Mouse (Mus musculus) kidney, postnatal 4 days (tissue): ENCODE data around the gene Cdca7l.
"Not testable (repeated sequence)": the region's sequence is repeated elsewhere in the genome, so short reads cannot be mapped to it uniquely, and the experiment has no call there.

Source experiments
- DNase-seq, 2 experiments: peaks; one replicate each; pipeline ENCODE4 v3.0.0; 2021; ENCODE audit warnings: mixed read lengths in 2 of 2

Cdca7l gene

DNA sequence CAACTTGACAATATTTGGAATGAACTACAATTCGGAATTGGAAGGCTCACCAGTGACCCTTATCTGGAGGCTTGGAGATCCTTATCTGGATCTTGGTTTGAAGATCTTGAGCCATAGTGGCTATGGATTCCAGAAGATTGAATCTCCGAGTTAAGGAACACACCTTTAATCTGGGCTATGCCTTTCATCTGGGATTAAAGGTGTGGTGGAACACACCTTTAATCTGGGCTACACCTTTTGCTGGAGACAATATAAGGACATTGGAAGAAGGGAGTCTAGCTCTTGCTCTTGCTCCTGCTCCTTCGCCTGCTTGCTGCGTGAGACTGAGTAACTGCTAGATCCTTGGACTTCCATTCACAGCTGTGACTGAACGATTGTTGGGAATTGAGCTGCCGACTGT lies at the start of gene Cdca7l:
Cdca7l (plus strand) TSS at position 301 of the 400 bp plus-strand sequence.
- not testable (repeated sequence) for DNase-seq

DNA sequence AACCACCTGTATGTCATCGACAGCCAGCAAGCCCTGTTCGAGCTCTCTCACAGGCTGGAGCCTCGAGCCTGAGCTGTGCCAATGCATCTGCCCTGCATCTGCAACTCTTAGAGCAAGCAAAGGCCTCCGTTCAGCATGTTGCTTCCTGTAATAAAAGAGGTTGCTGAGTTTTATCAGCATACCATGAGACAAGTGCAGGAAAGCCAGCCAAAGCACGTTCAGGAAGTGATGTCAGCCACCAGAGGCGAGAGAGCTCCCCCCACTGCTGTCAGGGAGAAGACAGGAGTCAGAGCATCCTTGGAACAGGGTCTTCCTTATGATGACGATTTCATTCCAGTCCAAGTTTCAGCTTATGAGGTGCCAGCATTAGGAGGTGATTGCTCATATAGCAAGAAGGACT lies 48.1 kb upstream of the Cdca7l start:
- DNase-seq: peak; percentile 20 to 31

DNA sequence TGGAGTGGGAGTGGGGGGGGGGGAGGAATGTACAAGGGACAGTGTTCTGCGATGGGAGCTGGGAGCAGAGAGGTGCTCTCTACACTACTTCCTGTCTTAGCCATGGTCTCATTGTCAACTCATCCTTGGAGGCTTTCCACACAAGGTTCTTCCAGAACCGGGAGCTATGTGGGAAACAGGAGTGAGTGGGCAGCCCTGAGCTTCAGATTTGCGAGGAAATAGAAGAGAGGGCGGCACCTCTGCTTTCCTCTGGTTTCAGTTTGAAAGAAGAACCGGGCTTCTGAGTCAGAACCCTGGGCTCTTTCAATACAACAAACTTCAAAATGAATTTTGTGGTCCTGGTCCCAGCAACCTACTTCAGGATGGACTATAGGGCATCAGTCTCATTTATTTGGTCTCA lies 43.7 kb upstream of the Cdca7l start:
- no peak for DNase-seq

DNA sequence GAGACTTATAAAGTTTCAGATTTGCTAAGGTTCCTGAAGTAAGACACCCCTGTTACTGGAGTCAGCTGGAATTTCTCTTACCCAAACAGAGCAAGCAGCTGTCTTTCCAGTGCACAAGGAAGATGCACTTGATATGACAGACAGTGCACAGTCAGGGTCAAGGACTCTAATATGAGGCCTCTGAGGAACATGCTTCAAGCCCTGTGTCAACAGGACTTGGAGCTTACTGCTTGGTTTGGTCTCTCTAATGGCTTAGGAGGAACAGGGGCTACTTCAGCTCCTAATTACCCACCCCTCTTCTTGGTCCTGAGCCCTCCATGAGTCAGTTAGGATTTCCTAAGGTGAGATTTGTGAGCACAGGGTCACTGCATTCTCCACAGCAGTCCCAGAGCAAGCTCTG lies 43.2 kb upstream of the Cdca7l start:
- DNase-seq: no peak

- peak; percentile 50 to 64 for DNase-seq
Observed at GRCm38 (mm10) chr12:117761698-117762097, 42.4 kb upstream of the Cdca7l start.

DNA sequence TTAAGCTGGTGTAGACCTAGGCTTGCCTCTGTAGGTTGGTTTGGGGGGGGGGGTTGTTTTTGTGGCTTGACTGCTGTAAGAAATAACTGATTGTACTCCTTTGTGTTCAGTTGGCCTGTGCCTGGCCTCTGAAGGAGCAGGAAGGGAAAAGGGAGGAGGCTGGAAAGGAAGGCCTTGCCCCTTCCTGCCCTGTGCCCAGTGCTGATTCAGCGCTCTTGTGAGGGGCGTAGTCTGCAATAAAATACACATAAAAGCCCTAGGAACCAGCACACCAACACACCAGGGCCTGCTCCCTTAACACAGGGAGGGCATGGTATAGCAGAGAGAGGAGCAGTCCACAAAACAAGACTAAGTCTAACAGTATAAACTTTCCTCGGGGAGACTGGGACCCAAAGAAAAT lies 40.8 kb upstream of the Cdca7l start:
- peak; percentile 27 to 50 for DNase-seq

DNA sequence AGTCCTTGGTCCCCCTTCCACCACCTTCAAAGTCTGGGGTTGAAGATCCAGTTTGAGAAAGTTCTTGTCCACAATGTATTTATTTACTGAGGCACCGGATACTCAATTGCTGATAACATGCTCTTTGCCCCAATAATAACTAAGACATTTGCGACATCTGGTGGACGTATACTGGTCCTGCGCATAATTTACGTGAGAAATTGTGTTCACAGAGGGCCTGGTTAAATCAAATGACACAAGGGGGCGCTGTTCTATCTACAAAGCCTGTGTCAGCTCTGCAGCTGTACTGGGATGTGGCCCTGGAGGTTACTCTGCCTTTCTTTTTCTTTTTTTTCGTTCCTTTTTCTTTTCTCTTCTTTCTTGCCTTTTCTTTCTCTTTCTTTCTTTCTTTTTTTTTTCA lies 39.2 kb upstream of the Cdca7l start:
- peak; percentile 76 to 84 for DNase-seq

- DNase-seq: peak; percentile 87 to 88
Observed at GRCm38 (mm10) chr12:117769113-117769512, 35.0 kb upstream of the Cdca7l start.

GRCm38 (mm10) chr12:117770211-117770610 lies 33.9 kb upstream of the Cdca7l start:
- no peak for DNase-seq

GRCm38 (mm10) chr12:117771156-117771555 lies 32.9 kb upstream of the Cdca7l start:
- no peak for DNase-seq

DNA sequence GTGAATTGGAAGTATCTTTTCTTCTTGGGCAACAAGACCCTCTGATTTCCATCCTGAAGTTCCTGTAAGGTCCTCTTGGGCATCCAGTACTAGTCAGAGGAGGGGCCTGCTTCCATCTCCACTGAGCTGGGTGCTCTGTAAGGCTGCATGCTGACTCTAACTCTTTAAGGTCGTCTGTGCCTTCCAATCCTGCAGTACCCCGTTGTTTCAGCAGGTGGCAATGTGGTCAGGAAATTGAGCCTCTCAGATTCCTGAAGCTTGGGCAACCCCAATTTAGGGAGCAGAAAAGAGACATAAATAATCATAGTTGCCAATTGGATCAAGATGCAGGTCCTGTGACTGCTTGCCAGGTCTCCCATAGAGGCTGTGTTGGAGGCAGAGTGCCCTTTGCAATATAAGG lies 31.5 kb upstream of the Cdca7l start:
- peak; percentile 85 to 86 for DNase-seq

DNA sequence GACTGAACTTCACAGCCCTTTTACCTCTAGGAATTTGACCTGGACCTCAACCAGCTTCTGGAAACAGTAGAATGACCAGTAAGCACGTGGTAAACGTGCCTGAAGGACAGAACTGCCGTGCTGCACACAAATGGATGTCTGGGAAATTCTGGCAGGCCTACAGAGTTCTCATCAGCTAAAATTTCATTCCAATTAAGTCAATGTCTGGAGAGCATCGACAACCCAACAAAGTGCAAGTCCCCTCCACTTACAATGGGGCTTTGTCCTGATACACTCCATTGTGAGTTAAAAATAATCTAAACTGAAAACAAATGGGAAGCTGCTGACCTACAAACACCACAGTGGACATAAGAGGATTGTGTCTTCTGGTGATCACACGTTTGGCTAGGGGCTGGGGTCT lies 27.2 kb upstream of the Cdca7l start:
- no peak for DNase-seq

- no peak for DNase-seq
Observed at GRCm38 (mm10) chr12:117781360-117781759, 22.7 kb upstream of the Cdca7l start.

DNA sequence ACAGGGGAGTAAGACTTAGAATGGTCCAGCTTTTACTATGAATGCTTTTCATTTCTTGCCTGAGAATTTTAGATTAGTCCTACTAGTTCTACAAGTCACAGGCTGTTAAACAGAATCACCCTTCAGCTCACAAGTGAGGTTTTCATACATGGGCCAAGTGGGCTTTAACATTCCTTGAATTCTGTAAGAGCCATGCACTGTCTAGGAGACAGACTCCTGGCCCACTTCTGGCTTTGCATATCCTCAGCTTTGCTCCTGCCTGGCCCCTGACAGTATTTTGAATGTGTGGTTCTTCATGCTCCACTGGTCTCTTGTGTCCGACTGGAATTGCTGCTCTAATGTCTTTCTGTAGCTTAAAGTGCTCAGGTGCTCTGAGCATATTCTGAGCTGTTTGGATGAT lies 20.7 kb upstream of the Cdca7l start:
- no peak for DNase-seq

GRCm38 (mm10) chr12:117786621-117787020 lies 17.5 kb upstream of the Cdca7l start:
- DNase-seq: no peak

- DNase-seq: no peak
Observed at GRCm38 (mm10) chr12:117788513-117789011, 15.5 kb upstream of the Cdca7l start.

GRCm38 (mm10) chr12:117789017-117789416 lies 15.1 kb upstream of the Cdca7l start:
- no peak for DNase-seq

GRCm38 (mm10) chr12:117795303-117795702 lies 8.8 kb upstream of the Cdca7l start:
- DNase-seq: no peak

DNA sequence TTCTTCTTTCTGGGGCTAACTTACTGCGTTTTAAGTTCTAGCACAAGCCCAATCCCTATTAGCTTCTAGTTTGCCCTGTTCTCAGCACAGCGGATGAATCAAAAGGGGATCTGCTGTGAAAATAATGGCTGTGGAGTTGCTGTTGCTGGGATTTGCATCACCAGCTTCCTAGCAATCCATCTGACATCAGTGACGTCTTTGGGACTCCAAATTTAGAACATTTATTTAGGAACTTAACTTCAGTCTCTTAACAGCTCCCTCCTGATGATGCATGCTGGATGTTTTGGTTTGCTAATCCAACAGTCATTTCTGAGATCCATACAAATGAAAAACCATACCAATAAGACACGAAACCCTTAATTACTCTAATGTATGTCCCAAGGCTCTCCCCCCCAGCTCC lies 1.5 kb downstream of the Cdca7l start:
- no peak for DNase-seq

GRCm38 (mm10) chr12:117806007-117806451 lies 1.9 kb downstream of the Cdca7l start:
- no peak for DNase-seq

DNA sequence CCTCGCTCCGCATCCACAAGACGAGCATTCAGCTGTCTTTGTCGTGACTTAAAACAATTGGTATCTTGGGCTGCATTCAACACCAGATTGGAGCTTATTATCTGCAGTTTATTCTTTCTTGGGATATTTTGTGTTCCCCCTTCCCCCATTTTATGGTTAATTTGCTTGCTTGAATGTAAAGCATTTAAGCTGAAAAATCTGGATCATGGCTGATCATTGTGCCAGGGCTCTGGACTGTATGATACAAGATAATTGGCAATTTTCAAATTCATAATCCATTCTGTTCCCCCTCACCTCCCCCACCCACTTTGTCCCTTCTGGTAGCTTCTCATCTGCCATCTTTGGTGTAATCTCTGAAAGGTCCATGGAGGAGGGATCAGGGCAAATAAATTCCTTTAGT lies 2.4 kb downstream of the Cdca7l start:
- no peak for DNase-seq

DNA sequence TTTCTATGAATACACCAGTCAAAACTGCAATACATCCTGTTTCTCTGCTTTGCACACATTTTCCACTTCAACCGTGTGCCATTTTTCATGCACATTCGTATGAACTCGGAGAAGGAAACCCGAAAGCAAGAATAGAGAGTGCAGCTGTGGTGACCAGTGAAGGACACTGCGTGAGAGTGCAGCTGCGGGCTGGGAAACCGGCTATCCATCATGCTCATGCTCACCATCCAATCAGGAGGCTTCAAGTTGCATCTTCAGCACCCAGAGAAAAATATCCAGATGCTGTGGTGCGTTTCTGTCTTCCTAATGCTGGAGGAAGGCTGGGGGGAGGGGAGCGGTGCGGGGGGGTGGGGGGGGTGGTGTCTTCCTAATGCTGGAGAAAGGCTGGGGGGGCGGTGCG lies 3.5 kb downstream of the Cdca7l start:
- no peak for DNase-seq

DNA sequence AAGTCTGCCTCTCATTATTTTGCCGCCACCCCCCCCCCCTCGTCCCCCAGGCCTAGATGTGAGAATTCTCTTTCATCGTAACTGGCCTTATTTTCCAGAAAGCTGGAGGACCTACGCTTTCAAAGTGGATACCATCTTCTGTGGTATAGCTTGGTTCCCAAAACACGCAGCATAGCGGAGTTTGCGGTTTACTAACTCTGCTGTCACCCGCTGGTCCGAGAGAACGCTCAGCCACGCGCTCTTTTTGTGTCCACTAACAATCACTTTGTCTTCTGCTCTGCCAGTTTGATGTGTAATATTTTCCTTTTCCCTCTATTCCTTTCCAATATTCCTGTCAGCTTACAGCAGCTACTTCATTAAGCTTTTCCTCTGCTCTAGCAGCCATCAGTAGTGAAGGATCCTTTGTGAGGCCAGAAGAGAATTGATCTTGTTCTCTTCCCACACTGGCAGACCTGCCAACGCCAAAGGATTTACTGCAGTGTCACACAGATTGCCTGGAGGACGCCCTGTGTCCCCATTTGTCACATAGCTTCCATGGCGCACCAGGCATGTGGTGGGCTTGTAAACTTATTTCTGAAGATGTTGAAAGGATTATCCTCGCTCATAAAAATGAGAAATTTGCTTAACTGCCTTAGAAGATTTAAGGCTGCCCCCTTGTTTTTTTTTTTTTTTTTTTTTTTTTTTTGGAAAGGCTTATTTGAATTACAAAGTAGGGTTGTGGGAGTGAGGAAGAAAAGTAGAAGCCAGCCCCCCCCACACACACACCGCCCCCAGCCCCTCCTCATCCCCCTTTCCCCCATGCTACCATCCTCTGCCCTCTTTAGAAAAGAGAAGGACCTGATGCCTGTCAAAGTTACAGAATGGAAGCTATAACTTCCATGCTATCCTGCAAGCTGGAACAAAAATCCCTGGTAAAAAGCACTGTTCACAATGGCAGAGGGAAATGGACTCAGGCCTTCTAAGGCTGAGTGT lies 4.6 kb downstream of the Cdca7l start:
- no peak for DNase-seq

- DNase-seq: no peak
Observed at GRCm38 (mm10) chr12:117809327-117810017, 5.4 kb downstream of the Cdca7l start.
